Mouse (Mus musculus): ENCODE data around the gene Top2a. TPM values are rescaled to one million over a fixed set of nuclear protein-coding genes. Genes with fewer than 3 reads are reported as not detected.
"Not testable (repeated sequence)": the region's sequence is repeated elsewhere in the genome, so short reads cannot be mapped to it uniquely, and the experiment has no call there.

The Top2a gene
- polyA plus RNA-seq, 1 experiment from 2014 or later = 33.1 TPM

- no peaks in the 10 kb centered on the region for H3K36me3 ChIP-seq (ENCODE audit: control insufficient read depth, insufficient read depth, low read length)
- no peaks in the 10 kb centered on the region for H3K9me3 ChIP-seq (ENCODE audit: control insufficient read depth, low read length)
- H3K27me3 ChIP-seq (replicated peaks; ENCODE audit: control insufficient read depth, insufficient read depth, low read length) = no peaks in the 10 kb centered on the region
- no peak for ATAC-seq
- no peak overlapping the region for H3K4me3 ChIP-seq (ENCODE audit: low read length)
- H3K27ac ChIP-seq (ENCODE audit: low read depth, low read length) = no peak overlapping the region
- H3K4me2 ChIP-seq (ENCODE audit: low read length) = no peak overlapping the region
- H3K9ac ChIP-seq (ENCODE audit: low read depth, low read length) = no peak overlapping the region
- no peaks in the 10 kb centered on the region for H3K4me1 ChIP-seq (ENCODE audit: control insufficient read depth, insufficient read depth, low read depth, low read length)
These were observed 25.2 kb downstream of the Top2a start for GRCm38 (mm10) chr11:98998776-98999175.

DNA sequence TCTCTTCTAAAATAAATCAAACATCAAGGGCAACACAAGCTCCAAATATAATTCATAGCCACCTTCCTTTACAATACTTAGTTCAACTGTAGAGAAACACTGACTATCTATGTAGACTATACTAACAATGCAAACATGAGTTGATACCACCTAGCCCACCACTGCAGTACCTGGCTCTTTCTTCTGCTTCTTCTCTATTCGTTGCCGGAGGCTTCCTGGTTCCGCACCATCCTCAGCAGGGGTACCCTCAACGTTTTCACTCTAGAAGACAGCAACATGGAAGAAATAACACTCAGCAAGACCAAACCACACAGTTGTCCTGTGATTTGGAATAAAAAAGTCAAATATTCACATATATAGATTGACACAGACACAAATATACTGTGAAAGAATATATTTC is 26.3 kb downstream of the Top2a start:
- no peaks in the 10 kb centered on the region for H3K36me3 ChIP-seq (ENCODE audit: control insufficient read depth, insufficient read depth, low read length)
- no peaks in the 10 kb centered on the region for H3K9me3 ChIP-seq (ENCODE audit: control insufficient read depth, low read length)
- H3K9ac ChIP-seq (ENCODE audit: low read depth, low read length) = no peak overlapping the region
- no peak for ATAC-seq
- H3K4me2 ChIP-seq (ENCODE audit: low read length) = no peak overlapping the region
- no peak overlapping the region for H3K4me3 ChIP-seq (ENCODE audit: low read length)
- no peaks in the 10 kb centered on the region for H3K27me3 ChIP-seq (replicated peaks; ENCODE audit: control insufficient read depth, insufficient read depth, low read length)
- 86% methylated on average over 4 of the region's 4 CpGs for WGBS
- H3K4me1 ChIP-seq (ENCODE audit: control insufficient read depth, insufficient read depth, low read depth, low read length) = no peaks in the 10 kb centered on the region
- no peak overlapping the region for H3K27ac ChIP-seq (ENCODE audit: low read depth, low read length)

GRCm38 (mm10) chr11:98995987-98996386 is 28.0 kb downstream of the Top2a start:
- no peaks in the 10 kb centered on the region for H3K4me1 ChIP-seq (ENCODE audit: control insufficient read depth, insufficient read depth, low read depth, low read length)
- no peaks in the 10 kb centered on the region for H3K36me3 ChIP-seq (ENCODE audit: control insufficient read depth, insufficient read depth, low read length)
- 98% methylated on average over 7 of the region's 7 CpGs for WGBS
- no peaks in the 10 kb centered on the region for H3K27me3 ChIP-seq (replicated peaks; ENCODE audit: control insufficient read depth, insufficient read depth, low read length)
- no peak overlapping the region for H3K4me2 ChIP-seq (ENCODE audit: low read length)
- H3K9ac ChIP-seq (ENCODE audit: low read depth, low read length) = no peak overlapping the region
- H3K4me3 ChIP-seq (ENCODE audit: low read length) = no peak overlapping the region
- no peak overlapping the region for H3K27ac ChIP-seq (ENCODE audit: low read depth, low read length)
- H3K9me3 ChIP-seq (ENCODE audit: control insufficient read depth, low read length) = no peaks in the 10 kb centered on the region
- no peak for ATAC-seq

GRCm38 (mm10) chr11:98990866-98991265 is 33.1 kb downstream of the Top2a start:
- Histone ChIP-seq H3K36me3 (ENCODE audit: control insufficient read depth, insufficient read depth, low read length) (no peaks in the 10 kb centered on the region), H3K9ac (ENCODE audit: low read depth, low read length) (no peak overlapping the region), H3K4me2 (ENCODE audit: low read length) (no peak overlapping the region), H3K27me3 (replicated peaks; ENCODE audit: control insufficient read depth, insufficient read depth, low read length) (no peaks in the 10 kb centered on the region), H3K4me1 (ENCODE audit: control insufficient read depth, insufficient read depth, low read depth, low read length) (no peaks in the 10 kb centered on the region), H3K27ac (ENCODE audit: low read depth, low read length) (no peak overlapping the region), H3K4me3 (ENCODE audit: low read length) (no peak overlapping the region), H3K9me3 (ENCODE audit: control insufficient read depth, low read length) (0 out of 2 replicates have a peak, but pooled peaks cover 2% of the 10 kb centered on the region)
- ATAC-seq = no peak
- WGBS = 84% methylated on average over 6 of the region's 6 CpGs

- H3K4me3 ChIP-seq (ENCODE audit: low read length); H3K36me3 ChIP-seq (ENCODE audit: control insufficient read depth, insufficient read depth, low read length); H3K9ac ChIP-seq (ENCODE audit: low read depth, low read length); H3K9me3 ChIP-seq (ENCODE audit: control insufficient read depth, low read length); H3K4me1 ChIP-seq (ENCODE audit: control insufficient read depth, insufficient read depth, low read depth, low read length); H3K27me3 ChIP-seq (replicated peaks; ENCODE audit: control insufficient read depth, insufficient read depth, low read length); H3K4me2 ChIP-seq (ENCODE audit: low read length); ATAC-seq; H3K27ac ChIP-seq (ENCODE audit: low read depth, low read length): not testable (repeated sequence)
- 96% methylated on average over 4 of the region's 6 CpGs for WGBS
These were observed 35.7 kb downstream of the Top2a start for GRCm38 (mm10) chr11:98988260-98988659.

DNA sequence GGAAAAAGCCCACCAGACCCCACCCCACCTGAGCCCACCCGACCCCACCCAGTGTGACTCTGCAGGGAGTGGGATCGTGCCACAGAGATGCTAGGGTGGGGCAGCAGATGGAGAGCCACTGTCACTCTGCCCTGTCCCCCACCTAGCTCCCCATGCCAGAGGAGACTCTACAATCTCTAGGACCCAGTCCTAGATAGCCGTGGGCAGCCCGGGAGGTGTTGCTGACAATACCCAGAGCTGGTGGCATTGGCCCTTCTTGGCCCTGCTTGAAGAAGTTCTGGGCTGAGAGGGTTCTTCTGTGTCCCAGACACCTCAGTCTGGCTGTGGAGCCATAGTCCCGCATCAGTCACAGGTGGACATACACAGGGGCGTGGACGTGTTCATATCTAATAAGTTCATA is 38.4 kb downstream of the Top2a start:
- Histone ChIP-seq H3K4me2 (ENCODE audit: low read length) (no peak overlapping the region), H3K4me3 (ENCODE audit: low read length) (no peak overlapping the region), H3K4me1 (ENCODE audit: control insufficient read depth, insufficient read depth, low read depth, low read length) (peaks cover 3% of the 10 kb centered on the region; the same call in 1 of the 2 replicates), H3K9me3 (ENCODE audit: control insufficient read depth, low read length) (0 out of 2 replicates have a peak, but pooled peaks cover 2% of the 10 kb centered on the region), H3K36me3 (ENCODE audit: control insufficient read depth, insufficient read depth, low read length) (no peaks in the 10 kb centered on the region), H3K9ac (ENCODE audit: low read depth, low read length) (no peak overlapping the region), H3K27me3 (replicated peaks; ENCODE audit: control insufficient read depth, insufficient read depth, low read length) (no peaks in the 10 kb centered on the region), H3K27ac (ENCODE audit: low read depth, low read length) (no peak overlapping the region)
- WGBS = 97% methylated on average over 7 of the region's 7 CpGs
- ATAC-seq = no peak

- peaks cover 3% of the 10 kb centered on the region; the same call in 1 of the 2 replicates for H3K4me1 ChIP-seq (ENCODE audit: control insufficient read depth, insufficient read depth, low read depth, low read length)
- ATAC-seq = no peak
- H3K27me3 ChIP-seq (replicated peaks; ENCODE audit: control insufficient read depth, insufficient read depth, low read length) = no peaks in the 10 kb centered on the region
- H3K4me2 ChIP-seq (ENCODE audit: low read length) = peak overlapping the region; percentile 77
- H3K9me3 ChIP-seq (ENCODE audit: control insufficient read depth, low read length) = 0 out of 2 replicates have a peak, but pooled peaks cover 2% of the 10 kb centered on the region
- no peaks in the 10 kb centered on the region for H3K36me3 ChIP-seq (ENCODE audit: control insufficient read depth, insufficient read depth, low read length)
- H3K9ac ChIP-seq (ENCODE audit: low read depth, low read length) = peak overlapping the region; percentile 85
- H3K27ac ChIP-seq (ENCODE audit: low read depth, low read length) = peak overlapping the region; percentile 0; the same call in 1 of the 2 replicates
- WGBS = 41% methylated on average over 8 of the region's 8 CpGs
- H3K4me3 ChIP-seq (ENCODE audit: low read length) = peak overlapping the region; percentile 62
These were observed 40.4 kb downstream of the Top2a start for GRCm38 (mm10) chr11:98983551-98983950.

DNA sequence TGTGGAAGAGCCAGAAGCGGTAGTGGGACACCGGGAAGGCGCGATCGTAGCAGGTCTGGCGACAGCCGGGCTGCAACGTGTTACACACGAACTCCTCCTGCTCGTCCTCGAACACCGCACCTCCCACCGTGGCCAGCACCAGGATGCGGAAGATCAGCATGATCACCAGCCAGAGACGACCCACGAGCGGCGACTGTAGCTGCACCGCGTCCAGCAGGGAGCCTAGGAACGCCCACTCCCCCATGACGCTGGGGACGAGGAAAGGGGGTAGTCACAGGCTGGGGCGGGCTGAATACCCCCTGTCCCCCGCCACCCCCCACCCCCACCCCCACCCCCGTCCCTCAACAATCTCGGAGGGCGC is 41.2 kb downstream of the Top2a start, which contains the start of gene Gjd3:
Gjd3 (minus strand) TSS at position 244 of the 361 bp plus-strand sequence.
- H3K4me1 ChIP-seq (ENCODE audit: control insufficient read depth, insufficient read depth, low read depth, low read length) = peaks cover 3% of the 10 kb centered on the region; the same call in 1 of the 2 replicates
- peak; percentile 50; the same call in 1 of the 2 replicates for ATAC-seq
- no peaks in the 10 kb centered on the region for H3K36me3 ChIP-seq (ENCODE audit: control insufficient read depth, insufficient read depth, low read length)
- H3K9ac ChIP-seq (ENCODE audit: low read depth, low read length) = peak within 1 kb of the TSS; percentile 85
- peak within 1 kb of the TSS; percentile 62 for H3K4me3 ChIP-seq (ENCODE audit: low read length)
- H3K27ac ChIP-seq (ENCODE audit: low read depth, low read length) = peak within 1 kb of the TSS; percentile 92
- 0 out of 2 replicates have a peak, but pooled peaks cover 2% of the 10 kb centered on the region for H3K9me3 ChIP-seq (ENCODE audit: control insufficient read depth, low read length)
- H3K4me2 ChIP-seq (ENCODE audit: low read length) = peak within 1 kb of the TSS; percentile 77
- 0% methylated on average over 19 of the region's 28 CpGs for WGBS
- H3K27me3 ChIP-seq (replicated peaks; ENCODE audit: control insufficient read depth, insufficient read depth, low read length) = no peaks in the 10 kb centered on the region

GRCm38 (mm10) chr11:98981997-98982772 is 41.8 kb downstream of the Top2a start:
- ATAC-seq = peak; percentile 87

More at GRCm38 (mm10) chr11:98981997-98982772, 41.8 kb downstream of the Top2a start:
- Histone ChIP-seq H3K4me3 (ENCODE audit: low read length) (peak overlapping the region; percentile 62), H3K4me1 (ENCODE audit: control insufficient read depth, insufficient read depth, low read depth, low read length) (peaks cover 3% of the 10 kb centered on the region; the same call in 1 of the 2 replicates), H3K9ac (ENCODE audit: low read depth, low read length) (peak overlapping the region; percentile 85), H3K27ac (ENCODE audit: low read depth, low read length) (peak overlapping the region; percentile 92), H3K9me3 (ENCODE audit: control insufficient read depth, low read length) (0 out of 2 replicates have a peak, but pooled peaks cover 2% of the 10 kb centered on the region), H3K27me3 (replicated peaks; ENCODE audit: control insufficient read depth, insufficient read depth, low read length) (no peaks in the 10 kb centered on the region), H3K4me2 (ENCODE audit: low read length) (peak overlapping the region; percentile 77), H3K36me3 (ENCODE audit: control insufficient read depth, insufficient read depth, low read length) (no peaks in the 10 kb centered on the region)
- under 1% methylated on average over 79 of the region's 94 CpGs for WGBS

Measured in hindbrain, embryonic 16.5 days (tissue).